Mouse (Mus musculus) midbrain, embryonic 10.5 days (tissue): Measurements from ENCODE around the gene C1s1. TPM values are rescaled to one million over a fixed set of nuclear protein-coding genes. Genes with fewer than 3 reads are reported as not detected.
"Not testable (repeated sequence)": the region's sequence is repeated elsewhere in the genome, so short reads cannot be mapped to it uniquely, and the experiment has no call there.

Experiments used
- DNase-seq: peaks from one replicate; pipeline ENCODE4 v3.0.0-alpha.2; 2017; ENCODE audit warnings: low spot score
- H3K27ac ChIP-seq: fragments of 300-500 bp; sonication (generic); replicated peaks from 2 replicates; pipeline ENCODE4 v1.5.1; 2016; ENCODE audit warnings: mild to moderate bottlenecking
- H3K27me3 ChIP-seq: fragments of 300-500 bp; sonication (generic); 2 replicates; pipeline ENCODE4 v1.6.1; 2016; ENCODE audit warnings: low read depth, mild to moderate bottlenecking; ENCODE audit not compliant: poor library complexity, severe bottlenecking
- H3K36me3 ChIP-seq: fragments of 300-500 bp; sonication (generic); 2 replicates; pipeline ENCODE4 v1.6.1; 2016; ENCODE audit warnings: mild to moderate bottlenecking, moderate library complexity
- H3K4me1 ChIP-seq: fragments of 300-500 bp; sonication (generic); 2 replicates; pipeline ENCODE4 v1.6.1; 2016
- H3K4me3 ChIP-seq: fragments of 300-500 bp; sonication (generic); 2 replicates; pipeline ENCODE4 v1.5.1; 2016; ENCODE audit warnings: mild to moderate bottlenecking, moderate library complexity
- H3K9me3 ChIP-seq: fragments of 300-500 bp; sonication (generic); replicated peaks from 2 replicates; pipeline ENCODE4 v1.6.1; 2016; ENCODE audit warnings: mild to moderate bottlenecking
- WGBS: fragments of 180-500 bp; shearing (Covaris S2); methylation state at CpG from one replicate; pipeline ENCODE4 v1.1.7; 2016; 5-methylcytosine and 5-hydroxymethylcytosine counted together
- polyA plus RNA-seq: library from polyadenylated mRNA; unstranded; fragments of >200 nt; fragmentation: Nextera tagmentation; extraction: Ambion mirVana; gene quantifications from 2 replicates; pipeline ENCODE4 v1.2.1, GENCODE M21; 2016

The C1s1 gene
- 0.17 and 0.37 TPM in 2 replicates for polyA plus RNA-seq

DNA sequence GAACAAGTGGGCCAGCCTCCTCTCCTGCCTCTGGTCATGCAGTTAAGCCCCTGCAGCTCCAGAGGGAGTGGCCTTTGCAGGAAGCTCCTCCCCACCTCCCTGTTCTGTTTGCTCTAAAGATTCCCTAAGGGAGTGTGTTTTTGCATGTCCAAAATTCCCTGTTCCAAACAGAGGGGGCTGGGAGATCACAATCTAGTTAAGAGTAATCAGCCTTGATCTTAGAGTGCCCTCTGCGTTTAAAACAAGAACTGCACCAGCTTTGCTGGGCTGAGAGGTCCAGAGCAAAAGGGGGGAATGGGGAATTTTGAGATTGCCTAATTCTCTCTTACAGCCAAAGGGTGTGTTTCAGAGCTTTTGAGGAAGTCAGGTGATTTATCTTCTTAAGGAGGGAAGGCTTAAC, at the start of gene C1s1:
Gene C1s1, minus strand, starts transcription at position 76 of the 400 bp plus-strand sequence.
- DNase-seq, H3K4me1 ChIP-seq, H3K27ac ChIP-seq, H3K27me3 ChIP-seq, H3K4me3 ChIP-seq, H3K9me3 ChIP-seq, H3K36me3 ChIP-seq: not testable (repeated sequence)
- 9% methylated on average over 1 of the region's 1 CpGs for WGBS

DNA sequence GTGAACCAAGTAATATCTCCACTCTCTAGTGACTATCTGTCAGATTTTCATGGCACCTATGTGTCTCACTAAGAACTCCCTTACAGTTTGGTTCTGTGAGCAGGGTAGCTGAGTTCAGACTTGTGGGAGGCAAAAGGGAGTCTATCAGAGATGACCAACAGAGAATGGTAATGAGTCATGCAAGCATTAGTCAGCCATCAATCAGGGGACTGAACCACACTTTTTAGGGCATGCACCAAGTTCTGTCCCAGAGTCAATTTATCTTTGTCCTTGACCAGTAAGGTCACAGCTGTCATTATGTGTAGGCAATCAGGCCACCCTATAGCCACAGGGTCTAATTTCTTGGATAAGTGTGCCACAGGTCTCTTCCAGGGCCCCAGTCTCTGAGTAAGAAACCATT, 46.6 kb upstream of the C1s1 start:
- no peak overlapping the region for H3K27ac ChIP-seq

DNA sequence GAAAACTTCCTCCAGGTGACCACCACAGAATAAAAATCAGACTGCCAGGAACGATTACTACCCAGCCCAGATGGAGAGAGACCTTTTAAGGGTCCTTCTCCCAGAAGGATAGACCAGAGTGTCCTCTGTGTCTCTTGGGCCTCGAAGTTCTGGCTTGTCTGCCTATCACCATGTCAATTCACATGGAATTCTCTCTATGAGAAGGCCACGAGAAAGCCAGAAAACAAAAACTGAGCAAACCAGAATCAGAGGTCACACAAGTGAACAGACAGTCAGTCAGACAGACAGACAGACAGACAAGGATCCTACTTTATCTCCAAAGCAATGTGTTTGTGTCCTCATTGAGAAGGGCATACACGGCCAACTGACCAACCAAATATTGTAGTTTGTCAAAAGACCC, 44.1 kb upstream of the C1s1 start:
- no peak overlapping the region for H3K4me3 ChIP-seq
- 85% methylated on average over 4 of the region's 4 CpGs for WGBS
- no peaks in the 10 kb centered on the region for H3K27me3 ChIP-seq
- H3K27ac ChIP-seq = no peak overlapping the region
- H3K4me1 ChIP-seq = no peaks in the 10 kb centered on the region
- no peaks in the 10 kb centered on the region for H3K9me3 ChIP-seq
- H3K36me3 ChIP-seq = no peaks in the 10 kb centered on the region
- DNase-seq = no peak

More for the DNA sequence above, 46.6 kb upstream of the C1s1 start:
- Histone ChIP-seq H3K27me3 (no peaks in the 10 kb centered on the region), H3K4me3 (no peak overlapping the region), H3K9me3 (no peaks in the 10 kb centered on the region), H3K36me3 (no peaks in the 10 kb centered on the region), H3K4me1 (no peaks in the 10 kb centered on the region)
- no peak for DNase-seq

DNA sequence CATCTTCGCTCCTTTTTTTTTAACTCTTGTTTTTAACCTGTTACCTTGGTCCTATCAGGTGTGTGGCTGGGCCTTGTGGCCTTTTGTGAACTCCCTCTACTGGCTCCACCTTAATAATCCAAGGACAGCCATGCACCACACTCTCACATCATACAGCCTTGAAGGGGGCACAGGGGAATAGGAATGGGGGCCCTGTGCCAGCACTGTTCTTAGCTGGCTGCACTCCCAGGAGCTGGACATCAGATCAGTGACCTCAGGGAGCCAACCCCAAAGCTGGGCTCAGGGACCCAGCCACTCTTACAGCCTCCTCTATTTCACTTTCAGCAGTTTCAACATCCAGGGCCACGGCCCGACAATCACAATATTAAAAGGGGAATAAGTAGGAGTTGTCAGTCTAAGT, 43.6 kb upstream of the C1s1 start:
- Histone ChIP-seq H3K27me3 (no peaks in the 10 kb centered on the region), H3K27ac (no peak overlapping the region), H3K36me3 (no peaks in the 10 kb centered on the region), H3K9me3 (no peaks in the 10 kb centered on the region), H3K4me3 (no peak overlapping the region), H3K4me1 (no peaks in the 10 kb centered on the region)
- no peak for DNase-seq
- WGBS = 86% methylated on average over 3 of the region's 3 CpGs

DNA sequence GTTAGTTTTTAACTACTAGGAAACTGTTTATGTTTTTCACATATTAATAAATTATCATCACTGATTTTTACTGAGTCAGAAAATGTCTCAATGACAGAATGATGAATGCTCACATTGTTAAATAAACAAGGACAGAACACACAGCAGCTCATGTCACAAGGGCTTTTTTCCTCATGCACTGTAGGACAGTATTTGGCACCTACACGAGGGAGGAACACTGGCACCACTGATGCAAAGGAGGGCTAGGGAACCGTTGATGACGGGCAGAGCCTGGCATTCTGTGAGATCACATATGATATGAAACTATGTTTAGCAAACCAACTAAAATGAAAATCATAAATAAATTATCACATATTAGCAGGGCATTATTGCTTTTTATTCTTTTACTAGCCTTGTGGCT, 42.8 kb upstream of the C1s1 start:
- H3K36me3 ChIP-seq = no peaks in the 10 kb centered on the region
- H3K27me3 ChIP-seq = no peaks in the 10 kb centered on the region
- H3K9me3 ChIP-seq = no peaks in the 10 kb centered on the region
- no peak for DNase-seq
- H3K4me1 ChIP-seq = no peaks in the 10 kb centered on the region
- no peak overlapping the region for H3K27ac ChIP-seq
- 91% methylated on average over 3 of the region's 3 CpGs for WGBS
- H3K4me3 ChIP-seq = no peak overlapping the region

DNA sequence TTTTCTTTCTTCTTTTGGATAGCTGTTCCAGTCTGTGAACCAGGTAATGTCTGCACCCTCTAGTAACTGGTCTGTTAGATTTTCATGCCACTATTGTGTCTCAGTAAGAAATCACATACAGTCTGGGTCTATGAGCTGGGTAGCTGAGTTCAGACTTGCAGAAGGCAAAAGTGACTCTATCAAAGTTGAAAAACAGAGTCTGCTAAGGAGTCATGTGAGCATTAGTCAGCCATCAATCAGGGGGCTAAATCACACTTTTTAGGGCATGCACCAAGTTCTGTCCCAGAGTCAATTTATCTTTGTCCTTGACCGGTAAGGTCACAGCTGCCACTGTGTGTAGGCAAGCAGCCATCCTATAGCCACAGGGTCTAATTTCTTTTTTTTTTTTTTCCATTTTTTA, 40.1 kb upstream of the C1s1 start:
- H3K27me3 ChIP-seq = no peaks in the 10 kb centered on the region
- DNase-seq = no peak
- H3K36me3 ChIP-seq = no peaks in the 10 kb centered on the region
- H3K27ac ChIP-seq = no peak overlapping the region
- H3K4me3 ChIP-seq = no peak overlapping the region
- 100% methylated on average over 1 of the region's 1 CpGs for WGBS
- no peaks in the 10 kb centered on the region for H3K4me1 ChIP-seq
- no peaks in the 10 kb centered on the region for H3K9me3 ChIP-seq

DNA sequence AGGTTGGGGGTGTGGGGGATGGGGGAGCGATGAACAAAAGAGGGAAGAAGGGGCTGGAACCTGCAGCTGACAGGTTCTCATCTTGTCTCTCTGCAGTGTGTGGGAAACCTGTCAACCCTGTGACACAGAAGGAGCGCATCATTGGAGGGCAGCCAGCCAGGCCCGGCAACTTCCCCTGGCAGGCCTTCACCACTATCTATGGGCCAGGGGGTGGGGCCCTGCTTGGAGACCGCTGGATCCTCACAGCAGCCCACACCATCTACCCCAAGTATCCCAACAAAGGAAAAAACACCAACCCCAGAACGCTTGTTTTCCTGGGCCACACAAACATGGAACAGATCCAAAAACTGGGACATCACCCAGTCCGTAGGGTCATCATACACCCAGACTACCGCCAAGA, 38.0 kb upstream of the C1s1 start:
- H3K4me1 ChIP-seq, H3K27ac ChIP-seq, DNase-seq, H3K4me3 ChIP-seq, H3K36me3 ChIP-seq, H3K9me3 ChIP-seq, H3K27me3 ChIP-seq: not testable (repeated sequence)
- WGBS = 82% methylated on average over 7 of the region's 7 CpGs

DNA sequence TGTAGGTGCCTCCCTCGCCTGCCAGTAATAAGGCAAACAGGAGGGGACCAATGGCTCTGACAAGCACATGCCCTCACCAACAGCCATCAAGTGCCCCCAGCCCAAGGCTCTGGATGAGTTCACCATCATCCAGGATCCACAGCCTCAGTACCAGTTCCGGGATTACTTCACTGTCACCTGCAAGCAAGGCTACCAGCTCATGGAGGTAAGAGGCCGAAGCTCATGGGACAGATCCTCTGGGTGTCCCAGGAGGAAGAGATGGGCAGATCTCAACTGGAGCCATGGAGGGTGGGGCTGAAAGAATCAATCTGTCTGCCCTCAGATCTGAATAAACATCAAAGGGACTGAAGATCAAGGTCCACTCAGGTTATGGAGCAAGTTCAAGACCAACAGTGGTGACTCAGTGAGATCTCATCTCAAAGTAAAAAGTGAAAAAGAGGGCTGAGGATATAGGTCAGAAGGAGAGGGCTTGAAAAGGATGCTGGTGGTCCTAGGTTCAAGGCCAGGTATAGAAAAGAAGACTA, 33.1 kb upstream of the C1s1 start:
- H3K9me3 ChIP-seq, H3K27ac ChIP-seq, H3K4me3 ChIP-seq, DNase-seq, H3K27me3 ChIP-seq, H3K36me3 ChIP-seq, H3K4me1 ChIP-seq: not testable (repeated sequence)
- WGBS = 90% methylated on average over 3 of the region's 3 CpGs

DNA sequence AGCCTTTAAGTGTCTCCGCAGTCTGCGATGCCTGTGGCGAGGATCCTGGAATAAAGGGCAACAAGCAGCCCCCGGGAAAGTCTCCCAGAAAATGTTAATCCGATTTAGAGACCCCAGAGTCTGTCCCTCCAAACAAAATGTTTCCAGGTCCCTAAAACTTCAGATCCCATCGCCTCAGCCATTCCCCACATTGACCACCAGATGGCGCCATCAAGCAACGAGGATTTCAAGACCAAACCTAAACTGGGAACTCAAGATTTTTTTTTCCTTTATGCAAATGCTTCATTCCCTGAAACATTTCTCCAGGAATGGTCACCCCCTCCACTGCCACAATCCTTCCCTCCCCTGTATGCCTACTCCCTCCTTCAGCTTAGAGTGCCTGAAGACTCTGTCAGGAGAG, 27.9 kb upstream of the C1s1 start, which contains the start of gene C1rb:
Gene C1rb, plus strand, starts transcription at position 269 of the 400 bp plus-strand sequence.
- no peaks in the 10 kb centered on the region for H3K4me1 ChIP-seq
- H3K9me3 ChIP-seq = no peaks in the 10 kb centered on the region
- 1% methylated on average over 8 of the region's 8 CpGs for WGBS
- DNase-seq = peak; percentile 69
- H3K27ac ChIP-seq = no peak within 1 kb of the TSS
- H3K36me3 ChIP-seq = no peaks in the 10 kb centered on the region
- no peaks in the 10 kb centered on the region for H3K27me3 ChIP-seq
- H3K4me3 ChIP-seq = no peak within 1 kb of the TSS

DNA sequence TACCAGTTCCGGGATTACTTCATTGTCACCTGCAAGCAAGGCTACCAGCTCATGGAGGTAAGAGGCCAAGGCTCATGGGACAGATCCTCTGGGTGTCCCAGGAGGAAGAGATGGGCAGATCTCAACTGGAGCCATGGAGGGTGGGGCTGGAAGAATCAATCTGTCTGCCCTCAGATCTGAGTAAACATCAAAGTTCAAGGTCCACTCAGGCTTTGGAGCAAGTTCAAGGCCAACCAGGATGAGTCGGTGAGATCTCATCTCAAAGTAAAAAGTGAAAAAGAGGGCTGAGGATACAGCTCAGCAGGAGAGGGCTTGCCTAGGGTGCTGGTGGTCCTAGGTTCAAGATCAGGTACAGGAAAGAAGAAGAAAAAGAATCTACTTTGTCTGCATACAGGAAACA, 19.5 kb upstream of the C1s1 start:
- not testable (repeated sequence) for DNase-seq, H3K36me3 ChIP-seq, H3K27ac ChIP-seq, H3K4me3 ChIP-seq, H3K27me3 ChIP-seq, H3K9me3 ChIP-seq, H3K4me1 ChIP-seq
- WGBS = 90% methylated on average over 2 of the region's 2 CpGs

DNA sequence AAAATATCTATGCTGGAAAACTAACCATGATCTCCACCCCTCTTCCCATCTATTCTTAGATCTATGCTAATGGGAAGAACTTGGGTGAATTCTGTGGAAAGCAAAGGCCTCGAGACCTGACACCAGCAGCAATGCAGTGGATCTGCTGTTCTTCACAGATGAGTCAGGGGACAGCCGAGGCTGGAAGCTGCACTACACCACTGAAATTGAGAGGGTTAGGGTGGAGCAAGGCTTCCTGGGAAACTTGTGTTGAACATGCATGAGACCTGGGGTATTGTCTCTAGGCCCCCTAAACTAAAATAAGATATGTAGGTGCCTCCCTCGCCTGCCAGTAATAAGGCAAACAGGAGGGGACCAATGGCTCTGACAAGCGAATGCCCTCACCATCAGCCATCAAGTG, 19.0 kb upstream of the C1s1 start:
- H3K4me1 ChIP-seq, DNase-seq, H3K36me3 ChIP-seq, H3K27me3 ChIP-seq, H3K4me3 ChIP-seq, H3K9me3 ChIP-seq, H3K27ac ChIP-seq: not testable (repeated sequence)
- 87% methylated on average over 4 of the region's 4 CpGs for WGBS

DNA sequence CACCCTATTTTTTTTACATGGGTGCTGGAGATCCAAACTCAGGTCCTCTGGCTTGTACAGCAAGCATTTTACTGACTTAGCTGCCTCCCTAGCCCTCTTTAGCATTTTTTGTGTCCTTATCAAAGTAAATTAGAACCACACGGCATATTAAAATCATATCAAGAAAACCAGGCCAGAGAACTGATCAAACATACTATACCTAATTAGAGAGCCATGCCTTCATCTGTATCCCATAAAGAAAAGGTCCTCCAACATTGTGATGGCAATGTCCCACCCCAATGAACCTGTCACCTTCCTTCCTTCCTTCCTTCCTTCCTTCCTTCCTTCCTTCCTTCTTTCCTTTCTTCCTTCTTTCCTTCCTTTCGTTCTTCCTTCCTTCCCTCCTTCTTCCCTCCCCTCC, 13.8 kb upstream of the C1s1 start:
- not testable (repeated sequence) for H3K27ac ChIP-seq, H3K27me3 ChIP-seq, H3K9me3 ChIP-seq, DNase-seq, H3K4me1 ChIP-seq, H3K4me3 ChIP-seq, H3K36me3 ChIP-seq
- 66% methylated on average over 2 of the region's 2 CpGs for WGBS

DNA sequence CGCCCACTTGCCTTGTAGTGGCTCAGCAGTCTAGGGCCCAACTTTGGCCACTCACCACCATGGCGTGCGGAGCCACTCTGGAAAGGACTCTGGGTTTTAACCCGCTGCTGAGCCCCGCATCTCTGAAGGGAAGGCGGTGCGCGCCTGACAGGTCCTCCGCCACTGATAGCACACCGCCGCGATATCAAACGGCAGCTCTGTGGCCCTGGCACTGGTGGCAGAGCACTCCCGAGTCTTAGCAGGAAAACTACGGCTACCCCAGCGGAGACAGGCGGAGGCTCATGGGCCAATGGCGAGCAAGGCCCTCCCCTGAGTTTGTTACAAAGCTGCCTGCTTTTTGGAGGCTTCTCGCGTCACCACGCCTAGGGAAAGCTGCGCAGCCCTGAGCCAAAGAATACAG, 10.6 kb upstream of the C1s1 start:
- WGBS = 67% methylated on average over 22 of the region's 22 CpGs
- H3K9me3 ChIP-seq = peaks cover 19% of the 10 kb centered on the region
- no peaks in the 10 kb centered on the region for H3K4me1 ChIP-seq
- DNase-seq = no peak
- H3K27ac ChIP-seq = no peak overlapping the region
- H3K4me3 ChIP-seq = no peak overlapping the region
- no peaks in the 10 kb centered on the region for H3K36me3 ChIP-seq
- no peaks in the 10 kb centered on the region for H3K27me3 ChIP-seq

DNA sequence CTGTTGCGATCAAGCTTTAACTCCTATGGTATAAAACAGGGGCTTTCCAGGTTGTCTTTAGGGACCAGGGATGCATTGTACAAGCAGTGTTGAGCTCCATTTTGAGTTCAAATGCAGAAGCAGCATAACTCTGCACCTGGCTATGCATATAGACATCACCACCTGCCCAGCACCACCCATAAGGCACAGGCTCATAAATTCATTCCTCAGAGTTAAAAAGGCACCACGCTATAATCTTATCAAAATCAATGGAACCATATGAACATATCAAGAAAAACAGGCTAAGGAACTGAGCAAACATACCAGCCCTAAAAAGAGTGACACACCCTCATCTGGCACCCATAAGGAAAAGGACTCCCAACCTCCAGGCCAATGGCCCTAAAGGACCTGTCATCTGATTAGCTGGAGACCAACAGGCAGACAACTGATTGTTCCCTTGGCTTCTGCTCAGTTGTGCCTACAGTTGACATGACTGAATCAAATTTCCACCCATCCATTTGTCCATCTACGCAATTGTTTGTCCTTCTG, 6.9 kb upstream of the C1s1 start:
- peaks cover 19% of the 10 kb centered on the region for H3K9me3 ChIP-seq
- H3K4me1 ChIP-seq = no peaks in the 10 kb centered on the region
- no peak for DNase-seq
- no peak overlapping the region for H3K4me3 ChIP-seq
- H3K27me3 ChIP-seq = no peaks in the 10 kb centered on the region
- H3K36me3 ChIP-seq = no peaks in the 10 kb centered on the region
- 89% methylated on average over 3 of the region's 3 CpGs for WGBS
- H3K27ac ChIP-seq = no peak overlapping the region
